Mouse (Mus musculus): ENCODE measurements around the gene Lnx1.

Gene Lnx1

GRCm38 (mm10) chr5:74601965-74602364 is 100.7 kb downstream of the Lnx1 start:
- DNase-seq (ENCODE audit: low spot score) = no peak

- no peak for DNase-seq (ENCODE audit: low spot score)
These were observed 101.5 kb downstream of the Lnx1 start for GRCm38 (mm10) chr5:74601171-74601570.

- DNase-seq (ENCODE audit: low spot score) = no peak
These were observed 102.7 kb downstream of the Lnx1 start for GRCm38 (mm10) chr5:74600010-74600409.

GRCm38 (mm10) chr5:74593147-74593546 is 109.6 kb downstream of the Lnx1 start:
- DNase-seq (ENCODE audit: low spot score) = no peak

GRCm38 (mm10) chr5:74591413-74591812 is 111.3 kb downstream of the Lnx1 start:
- no peak for DNase-seq (ENCODE audit: low spot score)

- DNase-seq (ENCODE audit: low spot score) = no peak
These were observed 113.6 kb downstream of the Lnx1 start for GRCm38 (mm10) chr5:74589133-74589532.

- no peak for DNase-seq (ENCODE audit: low spot score)
These were observed 130.9 kb downstream of the Lnx1 start for GRCm38 (mm10) chr5:74571767-74572166.

GRCm38 (mm10) chr5:74561151-74561550 is 141.6 kb downstream of the Lnx1 start:
- no peak for DNase-seq (ENCODE audit: low spot score)

- DNase-seq (ENCODE audit: low spot score) = no peak
These were observed 153.1 kb downstream of the Lnx1 start for GRCm38 (mm10) chr5:74549566-74549965.

- no peak for DNase-seq (ENCODE audit: low spot score)
These were observed 157.1 kb downstream of the Lnx1 start for GRCm38 (mm10) chr5:74545606-74546005.

Measured in T-cell, adult 2 months (primary cell).